ENCODE assay signal across 9 mouse cellular contexts in genomic region chr5:139838476-139838892, GRCm38 (mm10). TPM values are rescaled to one million over a fixed set of nuclear protein-coding genes. Genes with fewer than 3 reads are reported as not detected.
DNase-seq lines count a peak whose midpoint lies in the region; ATAC-seq and TF ChIP-seq lines count a peak whose summit lies in the region.
"Had no signal": no experiment of that assay in that cellular context is flagged by ENCODE, and none has a peak within 500 bp of the region (broad histone marks: within the 10 kb centered on the region; RNA-seq: fewer than 3 reads in every experiment).

No protein-coding gene starts in this region.

- peaks cover 4% of the 10 kb centered on the region; the same call in 1 of the 2 replicates for H3K27me3 ChIP-seq in heart, embryonic 11.5 days (ENCODE audit: control insufficient read depth, insufficient read depth, low read length)
- H3K27me3 ChIP-seq in CH12.LX (replicated peaks), result peaks cover 20% of the 10 kb centered on the region
- no peaks in the 10 kb centered on the region for H3K27me3 ChIP-seq in kidney, postnatal 0 days (ENCODE audit: insufficient read depth, low read length)
- H3K27me3 ChIP-seq in splenic B cell, adult 2 months (ENCODE audit: control insufficient read depth, insufficient read depth, low read length, poor library complexity, severe bottlenecking), result no peaks in the 10 kb centered on the region

- no peaks in the 10 kb centered on the region for H3K9me3 ChIP-seq in heart, embryonic 11.5 days (replicated peaks; ENCODE audit: control insufficient read depth, low read length)
- H3K9me3 ChIP-seq in CH12.LX (replicated peaks; ENCODE audit: low read length), result peaks cover 2% of the 10 kb centered on the region
- no peaks in the 10 kb centered on the region for H3K9me3 ChIP-seq in kidney, postnatal 0 days (replicated peaks; ENCODE audit: low read length)

- peak in 1 of 2 experiments; percentile 63; a peak in 3 of 4 replicates for TF ChIP-seq CTCF in CH12.LX (conservative IDR thresholded peaks at IDR 0.05 in 1 of 2, IDR thresholded peaks at IDR 0.05 in 1 of 2; ENCODE audit: low read depth in 2 of 2, low read length in 2 of 2)
- peak; percentile 64 for TF ChIP-seq CTCF in kidney, postnatal 0 days (IDR thresholded peaks at IDR 0.05; ENCODE audit: low read depth)

- in situ Hi-C loops in CH12.LX (cut with MboI; ENCODE audit: low pct_ligation_motif_present, low pct_unique_long_range_greater_than_20kb, low sequenced_read_pairs), result loop anchor here (10.0 to 25.0 kb wide), 2 partner anchors 449 to 576 kb away; partner anchors contain the start of gene Eif3b

- H3K9ac ChIP-seq in heart, embryonic 11.5 days (ENCODE audit: low read depth, low read length), result no peak overlapping the region
- H3K9ac ChIP-seq in CH12.LX (ENCODE audit: insufficient read depth, low read depth), result no peak overlapping the region
- no peak overlapping the region for H3K9ac ChIP-seq in kidney, postnatal 0 days (ENCODE audit: low read depth, low read length)

- H3K27ac ChIP-seq in heart, embryonic 11.5 days (ENCODE audit: low read depth, low read length), result no peak overlapping the region
- H3K27ac ChIP-seq in CH12.LX (ENCODE audit: insufficient read depth, low read depth), result no peak overlapping the region
- H3K27ac ChIP-seq in kidney, postnatal 0 days, result no peak overlapping the region

- no peak for TF ChIP-seq POLR2A in CH12.LX (IDR thresholded peaks at IDR 0.05; ENCODE audit: low read depth, low read length)

- no peaks in the 10 kb centered on the region for H3K79me2 ChIP-seq in CH12.LX (replicated peaks; ENCODE audit: control insufficient read depth, extremely low read depth, insufficient read depth, poor library complexity, severe bottlenecking)

- no peak overlapping the region for H3K4me3 ChIP-seq in heart, embryonic 11.5 days (ENCODE audit: low read depth, low read length)
- H3K4me3 ChIP-seq in CH12.LX (replicated peaks in 1 of 3; ENCODE audit: low read depth in 2 of 3, low read length in 2 of 3, poor library complexity in 1 of 3), result no peak overlapping the region
- H3K4me3 ChIP-seq in kidney, postnatal 0 days (replicated peaks; ENCODE audit: low read depth, low read length), result no peak overlapping the region

- ATAC-seq in heart, embryonic 11.5 days (replicated peaks; ENCODE audit: insufficient number of reproducible peaks, low FRiP score, low TSS enrichment), result no peak
- no peak; the same call in 1 of the 2 replicates for ATAC-seq in kidney, postnatal 0 days (replicated peaks; ENCODE audit: low FRiP score, low read depth)
- ATAC-seq in megakaryocyte-erythroid progenitor cell, adult 5-6 weeks (replicated peaks; ENCODE audit: low FRiP score, low TSS enrichment, poor library complexity, severe bottlenecking), result peak; percentile 49; the same call in 1 of the 2 replicates

- dilution Hi-C loops in CH12.LX (cut with MboI; ENCODE audit: extremely low pct_ligation_motif_present, extremely low pct_unique_long_range_greater_than_20kb, low sequenced_read_pairs), result no loop called here

- H3K36me3 ChIP-seq in heart, embryonic 11.5 days (ENCODE audit: control insufficient read depth, insufficient read depth, low read length), result no peaks in the 10 kb centered on the region
- H3K36me3 ChIP-seq in CH12.LX (replicated peaks in 1 of 2; ENCODE audit: control insufficient read depth in 1 of 2, insufficient read depth in 1 of 2, low read length in 1 of 2), result no peaks in the 10 kb centered on the region
- H3K36me3 ChIP-seq in kidney, postnatal 0 days (ENCODE audit: insufficient read depth, low read length), result no peaks in the 10 kb centered on the region
- H3K36me3 ChIP-seq in splenic B cell, adult 2 months (ENCODE audit: control insufficient read depth, insufficient read depth, low read length, poor library complexity, severe bottlenecking), result no peaks in the 10 kb centered on the region

- no peaks in the 10 kb centered on the region for H3K4me1 ChIP-seq in heart, embryonic 11.5 days (ENCODE audit: control insufficient read depth, insufficient read depth, low read length)
- peaks cover 4 to 5% of the 10 kb centered on the region in 2 experiments; a peak in 2 of 4 replicates for H3K4me1 ChIP-seq in CH12.LX (ENCODE audit: control insufficient read depth in 1 of 2, insufficient read depth in 2 of 2)
- no peaks in the 10 kb centered on the region for H3K4me1 ChIP-seq in kidney, postnatal 0 days (replicated peaks; ENCODE audit: insufficient read depth, low read length)

- no peak for TF ChIP-seq EP300 in CH12.LX (IDR thresholded peaks at IDR 0.05; ENCODE audit: low read length)

- peak; percentile 35 to 87 for DNase-seq in heart, adult 18-20 months
- peak; percentile 70 for DNase-seq in CH12.LX (ENCODE audit: extremely low read depth)
- DNase-seq in cerebellum, adult 9-11 months, result peak; percentile 14
- peak; percentile 60 for DNase-seq in gastrocnemius, postnatal 14 days
- peak; percentile 70 for DNase-seq in kidney, postnatal 0 days (ENCODE audit: low spot score)
- DNase-seq in splenic B cell, adult 2 months (ENCODE audit: low read depth, low spot score), result peak; percentile 78

- intact Hi-C loops in gastrocnemius, postnatal 14 days (cut with DNase I; ENCODE audit: low total_unique reads), result loop anchor here (5.0 to 10.0 kb wide), 4 partner anchors 304 to 576 kb away; partner anchors contain the start of genes Eif3b and Mrm2

- no peak overlapping the region for H3K4me2 ChIP-seq in heart, embryonic 11.5 days
- H3K4me2 ChIP-seq in CH12.LX (ENCODE audit: insufficient read depth, low read depth, poor library complexity, severe bottlenecking), result no peak overlapping the region
- no peak overlapping the region for H3K4me2 ChIP-seq in kidney, postnatal 0 days (ENCODE audit: low read length)

- TF ChIP-seq RAD21 in CH12.LX (IDR thresholded peaks at IDR 0.05; ENCODE audit: low read depth, low read length), result peak; percentile 56

- 23% methylated on average over 2 of the region's 2 CpGs for WGBS in heart, embryonic 11.5 days (ENCODE audit: insufficient replicate concordance)
- 14% methylated on average over 2 of the region's 2 CpGs for WGBS in kidney, postnatal 0 days

TF ChIP-seq in CH12.LX, 34 proteins besides CTCF, POLR2A, EP300 and RAD21:
- TF ChIP-seq USF1 (IDR thresholded peaks at IDR 0.05; ENCODE audit: low read depth, low read length) (no peak), POLR2AphosphoS2 (IDR thresholded peaks at IDR 0.05; ENCODE audit: low read depth, low read length) (no peak), SMC3 (IDR thresholded peaks at IDR 0.05; ENCODE audit: low read depth, low read length) (peak; percentile 20)
TF ChIP-seq in CH12.LX: peak in this region for 1.

RNA-seq across cellular contexts. Expression of gene Psmg3, which starts 11.8 kb away (rescaled TPM):
- total RNA-seq in heart, adult 18-20 months (2021), result 10 to 100 TPM in 1 of 2 experiments, 1 to 10 TPM in 1; 8.1 to 10.1 TPM
- 49.6 and 50.1 TPM in 2 replicates for polyA plus RNA-seq in heart, embryonic 11.5 days (2014; fragmentation: Nextera tagmentation; extraction: Ambion mirVana)
- total RNA-seq in CH12.LX (2012; rRNA removed) (43.5 and 60.1 TPM in 2 replicates), CH12.LX (2014; rRNA removed) (92.5 and 101 TPM in 2 replicates)
- polyA plus RNA-seq in CH12.LX (2012; ENCODE audit: insufficient read length, low read depth), result 57.3 and 61.3 TPM in 2 replicates
- 1 to 10 TPM; 7.5 to 8.8 TPM for total RNA-seq in gastrocnemius, postnatal 14 days (2021)
- polyA plus RNA-seq in kidney, postnatal 0 days (2015; fragmentation: Nextera tagmentation; extraction: Ambion mirVana), result 61.0 and 66.9 TPM in 2 replicates
- total RNA-seq in megakaryocyte-erythroid progenitor cell, adult 5-6 weeks (2014; fragmentation: Nextera tagmentation), result 95.3 and 101 TPM in 2 replicates
- total RNA-seq in megakaryocyte-erythroid progenitor cell, adult 5-6 weeks (2017), result 12.7 and 16.0 TPM in 2 replicates

RNA-seq across cellular contexts. Expression of gene Gm26938, which starts 12.3 kb away (rescaled TPM):
- not detected for total RNA-seq in heart, adult 18-20 months (2021)
- not detected in 2 replicates for polyA plus RNA-seq in heart, embryonic 11.5 days (2014; fragmentation: Nextera tagmentation; extraction: Ambion mirVana)
- total RNA-seq in CH12.LX (2012; rRNA removed) (not detected in 2 replicates), CH12.LX (2014; rRNA removed) (not detected in 2 replicates)
- not detected in 2 replicates for polyA plus RNA-seq in CH12.LX (2012; ENCODE audit: insufficient read length, low read depth)
- not detected for total RNA-seq in gastrocnemius, postnatal 14 days (2021)
- not detected in 2 replicates for polyA plus RNA-seq in kidney, postnatal 0 days (2015; fragmentation: Nextera tagmentation; extraction: Ambion mirVana)
- total RNA-seq in megakaryocyte-erythroid progenitor cell, adult 5-6 weeks (2014; fragmentation: Nextera tagmentation), result not detected in 2 replicates
- not detected in 2 replicates for total RNA-seq in megakaryocyte-erythroid progenitor cell, adult 5-6 weeks (2017)
- polyA plus RNA-seq: testis, adult 2 months had no signal

RNA-seq across cellular contexts. Expression of gene Tmem184a, which starts 18.8 kb away (rescaled TPM):
- under 1 TPM; 0.21 to 0.60 TPM for total RNA-seq in heart, adult 18-20 months (2021)
- polyA plus RNA-seq in heart, embryonic 11.5 days (2014; fragmentation: Nextera tagmentation; extraction: Ambion mirVana), result 2.6 and 3.0 TPM in 2 replicates
- total RNA-seq in CH12.LX (2012; rRNA removed) (0.08 TPM in 1 of 2 replicates, not detected in the other), CH12.LX (2014; rRNA removed) (0.08 and 0.20 TPM in 2 replicates)
- 0.16 TPM in 2 replicates for polyA plus RNA-seq in CH12.LX (2012; ENCODE audit: insufficient read length, low read depth)
- under 1 TPM; 0.45 to 0.55 TPM for total RNA-seq in gastrocnemius, postnatal 14 days (2021)
- polyA plus RNA-seq in kidney, postnatal 0 days (2015; fragmentation: Nextera tagmentation; extraction: Ambion mirVana), result 11.2 and 13.3 TPM in 2 replicates
- total RNA-seq in megakaryocyte-erythroid progenitor cell, adult 5-6 weeks (2014; fragmentation: Nextera tagmentation), result not detected in 2 replicates
- total RNA-seq in megakaryocyte-erythroid progenitor cell, adult 5-6 weeks (2017), result 2.0 TPM in 1 of 2 replicates, not detected in the other

RNA-seq across cellular contexts. Expression of gene Mafk, which starts 47.2 kb away (rescaled TPM):
- total RNA-seq in heart, adult 18-20 months (2021), result 10 to 100 TPM; 37.3 to 39.7 TPM
- 13.5 and 19.1 TPM in 2 replicates for polyA plus RNA-seq in heart, embryonic 11.5 days (2014; fragmentation: Nextera tagmentation; extraction: Ambion mirVana)
- total RNA-seq in CH12.LX (2012; rRNA removed) (16.4 and 20.0 TPM in 2 replicates), CH12.LX (2014; rRNA removed) (23.6 and 23.8 TPM in 2 replicates)
- 24.1 and 24.7 TPM in 2 replicates for polyA plus RNA-seq in CH12.LX (2012; ENCODE audit: insufficient read length, low read depth)
- total RNA-seq in gastrocnemius, postnatal 14 days (2021), result 10 to 100 TPM; 11.1 to 13.6 TPM
- polyA plus RNA-seq in kidney, postnatal 0 days (2015; fragmentation: Nextera tagmentation; extraction: Ambion mirVana), result 12.8 and 14.4 TPM in 2 replicates
- 23.8 and 24.3 TPM in 2 replicates for total RNA-seq in megakaryocyte-erythroid progenitor cell, adult 5-6 weeks (2014; fragmentation: Nextera tagmentation)
- total RNA-seq in megakaryocyte-erythroid progenitor cell, adult 5-6 weeks (2017), result 40.1 and 49.3 TPM in 2 replicates

Comparison
In these comparisons a context has a peak if more than half of its experiments do, and no peak if none do; other contexts are left out.
1. DNase-seq: peak in every context shown above with its lines; median percentile 78 in splenic B cell, adult 2 months; 70 in CH12.LX; 70 in kidney, postnatal 0 days; 61 in heart, adult 18-20 months; 60 in gastrocnemius, postnatal 14 days; 14 in cerebellum, adult 9-11 months.